Mouse (Mus musculus) megakaryocyte, embryonic 14.5 days (primary cell): ENCODE measurements around the gene Farp1.

ENCODE experiments used
- FLI1 ChIP-seq: IDR thresholded peaks from 2 replicates; pipeline ENCODE4 v1.6.1; 2012; ENCODE audit warnings: low read length, inconsistent platforms, mixed read lengths
- GATA1 ChIP-seq: IDR thresholded peaks from 3 replicates; pipeline ENCODE4 v1.6.1; 2012; ENCODE audit warnings: mixed read lengths, low read length, inconsistent platforms, borderline replicate concordance

DNA sequence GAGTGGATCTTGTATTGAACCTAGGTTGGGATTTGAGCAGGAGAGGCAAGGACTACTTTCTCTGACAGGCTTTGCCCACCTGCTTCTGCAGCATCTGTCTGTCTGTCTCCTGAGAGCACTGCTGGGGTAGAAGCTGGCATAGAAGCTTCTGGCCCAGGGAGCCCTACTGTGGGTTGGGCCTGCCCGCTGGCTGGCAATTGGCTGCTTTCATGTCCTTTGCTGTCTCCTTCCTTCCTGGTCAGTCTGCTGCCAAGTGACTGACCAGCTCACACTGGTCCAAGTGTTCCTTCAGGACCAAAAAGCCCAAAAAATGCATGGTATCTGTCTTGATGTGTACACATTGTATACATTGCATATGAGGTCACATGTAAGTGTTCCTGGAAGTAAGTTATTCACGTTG, 228.9 kb downstream of the Farp1 start:
- no peak for TF ChIP-seq GATA1
- TF ChIP-seq FLI1 = no peak
